Mouse (Mus musculus) urinary bladder, postnatal 4 days (tissue): ENCODE results near the gene Vps16.

ENCODE experiments used
- DNase-seq, 2 experiments: peaks; one replicate each; pipeline ENCODE4 v3.0.0; 2021 to 2022; ENCODE audit warnings: low spot score in 2 of 2

Gene Vps16

GRCm38 (mm10) chr2:130421781-130422620, 2.1 kb upstream of the Vps16 start:
- DNase-seq, result no peak

- peak; percentile 74 for DNase-seq
Measured at GRCm38 (mm10) chr2:130423397-130424125, 578 bp upstream of the Vps16 start.

- DNase-seq, result no peak
Measured at GRCm38 (mm10) chr2:130425112-130425511, 973 bp downstream of the Vps16 start.

- no peak for DNase-seq
Measured at GRCm38 (mm10) chr2:130429851-130430250, 5.7 kb downstream of the Vps16 start.

- no peak for DNase-seq
Measured at GRCm38 (mm10) chr2:130430484-130430883, 6.3 kb downstream of the Vps16 start.

- DNase-seq, result no peak
Measured at GRCm38 (mm10) chr2:130432157-130432556, 8.0 kb downstream of the Vps16 start.

GRCm38 (mm10) chr2:130433152-130433551, 9.0 kb downstream of the Vps16 start:
- DNase-seq, result no peak

- DNase-seq, result no peak
Measured at GRCm38 (mm10) chr2:130436769-130437168, 12.6 kb downstream of the Vps16 start.

GRCm38 (mm10) chr2:130438861-130439260, 14.7 kb downstream of the Vps16 start:
- DNase-seq, result no peak

- DNase-seq, result no peak
Measured at GRCm38 (mm10) chr2:130439840-130440480, 15.8 kb downstream of the Vps16 start.

- DNase-seq, result no peak
Measured at GRCm38 (mm10) chr2:130442162-130442561, 18.0 kb downstream of the Vps16 start.

- DNase-seq, result no peak
Measured at GRCm38 (mm10) chr2:130448449-130448848, 24.3 kb downstream of the Vps16 start.

GRCm38 (mm10) chr2:130449021-130449793, 25.1 kb downstream of the Vps16 start:
- DNase-seq, result no peak

- DNase-seq, result peak; percentile 86 to 90
Measured at GRCm38 (mm10) chr2:130449794-130450433, 25.8 kb downstream of the Vps16 start, which contains the start of gene Ptpra. Ptpra (plus strand) TSS chr2:130450278.

GRCm38 (mm10) chr2:130450434-130450796, 26.3 kb downstream of the Vps16 start:
- peak; percentile 74 to 77 for DNase-seq

GRCm38 (mm10) chr2:130451086-130451726, 27.1 kb downstream of the Vps16 start:
- DNase-seq, result no peak

- DNase-seq, result no peak
Measured at GRCm38 (mm10) chr2:130451727-130452090, 27.6 kb downstream of the Vps16 start.

GRCm38 (mm10) chr2:130452266-130452665, 28.1 kb downstream of the Vps16 start:
- DNase-seq, result no peak

GRCm38 (mm10) chr2:130453421-130453820, 29.3 kb downstream of the Vps16 start:
- DNase-seq, result no peak

GRCm38 (mm10) chr2:130454748-130455370, 30.7 kb downstream of the Vps16 start:
- DNase-seq, result no peak
